Mouse (Mus musculus): Measurements from ENCODE around the gene Dhx34. TPM values are rescaled to one million over a fixed set of nuclear protein-coding genes. Genes with fewer than 3 reads are reported as not detected.

Dhx34 gene
- polyA plus RNA-seq, 1 experiment: 26.2 TPM

GRCm38 (mm10) chr7:16210862-16211365 is 10.9 kb downstream of the Dhx34 start:
- no peaks in the 10 kb centered on the region; the same call in 1 of the 2 replicates for H3K36me3 ChIP-seq (ENCODE audit: control insufficient read depth, insufficient read depth, low read length)
- no peak overlapping the region for H3K27ac ChIP-seq (ENCODE audit: control insufficient read depth, insufficient read depth, low read depth, low read length)
- no peaks in the 10 kb centered on the region for H3K27me3 ChIP-seq (ENCODE audit: control insufficient read depth, insufficient read depth, low read length)
- peaks cover 4% of the 10 kb centered on the region; the same call in 1 of the 2 replicates for H3K4me1 ChIP-seq (ENCODE audit: control insufficient read depth, insufficient read depth, low read length)
- TF ChIP-seq CTCF (IDR thresholded peaks at IDR 0.05; ENCODE audit: control insufficient read depth, insufficient read depth, insufficient replicate concordance, low read depth, low read length) (no peak), POLR2A (IDR thresholded peaks at IDR 0.05; ENCODE audit: control insufficient read depth, low read depth, low read length) (no peak)
- H3K4me3 ChIP-seq (ENCODE audit: control insufficient read depth, low read depth, low read length): no peak overlapping the region

- Histone ChIP-seq H3K4me3 (ENCODE audit: control insufficient read depth, low read depth, low read length) (no peak overlapping the region), H3K4me1 (ENCODE audit: control insufficient read depth, insufficient read depth, low read length) (peaks cover 4% of the 10 kb centered on the region; the same call in 1 of the 2 replicates), H3K36me3 (ENCODE audit: control insufficient read depth, insufficient read depth, low read length) (peaks cover 1% of the 10 kb centered on the region), H3K27ac (ENCODE audit: control insufficient read depth, insufficient read depth, low read depth, low read length) (no peak overlapping the region), H3K27me3 (ENCODE audit: control insufficient read depth, insufficient read depth, low read length) (no peaks in the 10 kb centered on the region)
- no peak for TF ChIP-seq POLR2A (IDR thresholded peaks at IDR 0.05; ENCODE audit: control insufficient read depth, low read depth, low read length)
- no peak for TF ChIP-seq CTCF (IDR thresholded peaks at IDR 0.05; ENCODE audit: control insufficient read depth, insufficient read depth, insufficient replicate concordance, low read depth, low read length)
Observed at GRCm38 (mm10) chr7:16208781-16209665, 12.8 kb downstream of the Dhx34 start.

GRCm38 (mm10) chr7:16207496-16207895 is 14.3 kb downstream of the Dhx34 start:
- H3K4me3 ChIP-seq (ENCODE audit: control insufficient read depth, low read depth, low read length): no peak overlapping the region
- H3K36me3 ChIP-seq (ENCODE audit: control insufficient read depth, insufficient read depth, low read length): peaks cover 1% of the 10 kb centered on the region
- no peak overlapping the region for H3K27ac ChIP-seq (ENCODE audit: control insufficient read depth, insufficient read depth, low read depth, low read length)
- no peaks in the 10 kb centered on the region for H3K27me3 ChIP-seq (ENCODE audit: control insufficient read depth, insufficient read depth, low read length)
- H3K4me1 ChIP-seq (ENCODE audit: control insufficient read depth, insufficient read depth, low read length): no peaks in the 10 kb centered on the region
- TF ChIP-seq POLR2A (IDR thresholded peaks at IDR 0.05; ENCODE audit: control insufficient read depth, low read depth, low read length): no peak
- TF ChIP-seq CTCF (IDR thresholded peaks at IDR 0.05; ENCODE audit: control insufficient read depth, insufficient read depth, insufficient replicate concordance, low read depth, low read length): no peak

- Histone ChIP-seq H3K4me1 (ENCODE audit: control insufficient read depth, insufficient read depth, low read length) (no peaks in the 10 kb centered on the region), H3K27ac (ENCODE audit: control insufficient read depth, insufficient read depth, low read depth, low read length) (no peak overlapping the region), H3K36me3 (ENCODE audit: control insufficient read depth, insufficient read depth, low read length) (peaks cover 1% of the 10 kb centered on the region), H3K27me3 (ENCODE audit: control insufficient read depth, insufficient read depth, low read length) (no peaks in the 10 kb centered on the region), H3K4me3 (ENCODE audit: control insufficient read depth, low read depth, low read length) (no peak overlapping the region)
- TF ChIP-seq CTCF (IDR thresholded peaks at IDR 0.05; ENCODE audit: control insufficient read depth, insufficient read depth, insufficient replicate concordance, low read depth, low read length): no peak
Observed at GRCm38 (mm10) chr7:16207076-16207475, 14.8 kb downstream of the Dhx34 start.

- Histone ChIP-seq H3K4me3 (ENCODE audit: control insufficient read depth, low read depth, low read length) (no peak overlapping the region), H3K36me3 (ENCODE audit: control insufficient read depth, insufficient read depth, low read length) (peaks cover 1% of the 10 kb centered on the region), H3K27me3 (ENCODE audit: control insufficient read depth, insufficient read depth, low read length) (no peaks in the 10 kb centered on the region), H3K27ac (ENCODE audit: control insufficient read depth, insufficient read depth, low read depth, low read length) (no peak overlapping the region), H3K4me1 (ENCODE audit: control insufficient read depth, insufficient read depth, low read length) (no peaks in the 10 kb centered on the region)
- TF ChIP-seq POLR2A (IDR thresholded peaks at IDR 0.05; ENCODE audit: control insufficient read depth, low read depth, low read length) (no peak), CTCF (IDR thresholded peaks at IDR 0.05; ENCODE audit: control insufficient read depth, insufficient read depth, insufficient replicate concordance, low read depth, low read length) (no peak)
Observed at GRCm38 (mm10) chr7:16204791-16205190, 17.0 kb downstream of the Dhx34 start.

- no peak for TF ChIP-seq POLR2A (IDR thresholded peaks at IDR 0.05; ENCODE audit: control insufficient read depth, low read depth, low read length)
- TF ChIP-seq CTCF (IDR thresholded peaks at IDR 0.05; ENCODE audit: control insufficient read depth, insufficient read depth, insufficient replicate concordance, low read depth, low read length): no peak
- peaks cover 1% of the 10 kb centered on the region for H3K36me3 ChIP-seq (ENCODE audit: control insufficient read depth, insufficient read depth, low read length)
Observed at GRCm38 (mm10) chr7:16203505-16203903, 18.3 kb downstream of the Dhx34 start.

GRCm38 (mm10) chr7:16202756-16203504 is 18.9 kb downstream of the Dhx34 start:
- no peaks in the 10 kb centered on the region for H3K27me3 ChIP-seq (ENCODE audit: control insufficient read depth, insufficient read depth, low read length)
- peaks cover 1% of the 10 kb centered on the region for H3K36me3 ChIP-seq (ENCODE audit: control insufficient read depth, insufficient read depth, low read length)
- H3K4me1 ChIP-seq (ENCODE audit: control insufficient read depth, insufficient read depth, low read length): no peaks in the 10 kb centered on the region
- no peak overlapping the region for H3K27ac ChIP-seq (ENCODE audit: control insufficient read depth, insufficient read depth, low read depth, low read length)
- TF ChIP-seq CTCF (IDR thresholded peaks at IDR 0.05; ENCODE audit: control insufficient read depth, insufficient read depth, insufficient replicate concordance, low read depth, low read length) (no peak), POLR2A (IDR thresholded peaks at IDR 0.05; ENCODE audit: control insufficient read depth, low read depth, low read length) (no peak)
- no peak overlapping the region for H3K4me3 ChIP-seq (ENCODE audit: control insufficient read depth, low read depth, low read length)

More at GRCm38 (mm10) chr7:16203505-16203903, 18.3 kb downstream of the Dhx34 start:
- Histone ChIP-seq H3K4me1 (ENCODE audit: control insufficient read depth, insufficient read depth, low read length) (no peaks in the 10 kb centered on the region), H3K27me3 (ENCODE audit: control insufficient read depth, insufficient read depth, low read length) (no peaks in the 10 kb centered on the region), H3K4me3 (ENCODE audit: control insufficient read depth, low read depth, low read length) (no peak overlapping the region), H3K27ac (ENCODE audit: control insufficient read depth, insufficient read depth, low read depth, low read length) (no peak overlapping the region)

Measured in testis, adult 2 months (tissue).